Mouse (Mus musculus): ENCODE results near the gene Lim2. TPM values are rescaled to one million over a fixed set of nuclear protein-coding genes. Genes with fewer than 3 reads are reported as not detected.

Gene Lim2
- total RNA-seq, 2 experiments from 2014 or later, result 0.05 TPM; not detected in 1

Other genes starting within 250 kb of the Lim2 start
- gene Zfp715, start 114.4 kb upstream of the Lim2 start, total RNA-seq (2014; fragmentation: Nextera tagmentation), result 17.7 and 20.7 TPM in 2 replicates
- 13.3 and 22.0 TPM in 2 replicates for gene Zfp715, start 114.4 kb upstream of the Lim2 start, total RNA-seq (2017)
- 11.6 and 16.5 TPM in 2 replicates for gene Siglecf, start 76.3 kb upstream of the Lim2 start, total RNA-seq (2014; fragmentation: Nextera tagmentation)
- 19.2 and 22.0 TPM in 2 replicates for gene Siglecf, start 76.3 kb upstream of the Lim2 start, total RNA-seq (2017)
- 11.9 and 27.5 TPM in 2 replicates for gene Siglecg, start 19.5 kb upstream of the Lim2 start, total RNA-seq (2014; fragmentation: Nextera tagmentation)
- 11.8 and 12.6 TPM in 2 replicates for gene Siglecg, start 19.5 kb upstream of the Lim2 start, total RNA-seq (2017)
- gene Nkg7, start 9.4 kb downstream of the Lim2 start, total RNA-seq (2014; fragmentation: Nextera tagmentation), result 772 and 862 TPM in 2 replicates
- 227 and 400 TPM in 2 replicates for gene Nkg7, start 9.4 kb downstream of the Lim2 start, total RNA-seq (2017)
- 2.4 TPM in 1 of 2 replicates, not detected in the other for gene Cldnd2, start 13.1 kb downstream of the Lim2 start, total RNA-seq (2014; fragmentation: Nextera tagmentation)
- 0.52 TPM in 1 of 2 replicates, not detected in the other for gene Cldnd2, start 13.1 kb downstream of the Lim2 start, total RNA-seq (2017)
- 485 and 520 TPM in 2 replicates for gene Etfb, start 16.4 kb downstream of the Lim2 start, total RNA-seq (2014; fragmentation: Nextera tagmentation)
- 676 and 828 TPM in 2 replicates for gene Etfb, start 16.4 kb downstream of the Lim2 start, total RNA-seq (2017)
- 0.43 TPM in 1 of 2 replicates, not detected in the other for gene Gm45233, start 16.5 kb downstream of the Lim2 start, total RNA-seq (2014; fragmentation: Nextera tagmentation)
- gene Gm45233, start 16.5 kb downstream of the Lim2 start, total RNA-seq (2017), result 5.7 TPM in 1 of 2 replicates, not detected in the other
- gene Vsig10l, start 35.5 kb downstream of the Lim2 start, total RNA-seq (2014; fragmentation: Nextera tagmentation), result 5.9 and 10.4 TPM in 2 replicates
- gene Vsig10l, start 35.5 kb downstream of the Lim2 start, total RNA-seq (2017), result 4.3 and 4.4 TPM in 2 replicates
- gene Iglon5, start 62.4 kb downstream of the Lim2 start, total RNA-seq (2014; fragmentation: Nextera tagmentation), result not detected in 2 replicates
- not detected in 2 replicates for gene Iglon5, start 62.4 kb downstream of the Lim2 start, total RNA-seq (2017)
- not detected in 2 replicates for gene 4931406B18Rik, start 78.3 kb downstream of the Lim2 start, total RNA-seq (2014; fragmentation: Nextera tagmentation)
- gene 4931406B18Rik, start 78.3 kb downstream of the Lim2 start, total RNA-seq (2017), result not detected in 2 replicates
- 4.0 and 5.7 TPM in 2 replicates for gene Cd33, start 116.8 kb downstream of the Lim2 start, total RNA-seq (2014; fragmentation: Nextera tagmentation)
- gene Cd33, start 116.8 kb downstream of the Lim2 start, total RNA-seq (2017), result 2.9 and 4.1 TPM in 2 replicates
- gene Zfp658, start 134.6 kb downstream of the Lim2 start, total RNA-seq (2014; fragmentation: Nextera tagmentation), result 1.7 and 1.9 TPM in 2 replicates
- gene Zfp658, start 134.6 kb downstream of the Lim2 start, total RNA-seq (2017), result 0.98 and 1.5 TPM in 2 replicates
- 9.9 and 19.2 TPM in 2 replicates for gene Zfp719, start 151.9 kb downstream of the Lim2 start, total RNA-seq (2014; fragmentation: Nextera tagmentation)
- gene Zfp719, start 151.9 kb downstream of the Lim2 start, total RNA-seq (2017), result 7.8 and 10.8 TPM in 2 replicates
- 1.4 TPM in 1 of 2 replicates, not detected in the other for gene Zfp819, start 179.5 kb downstream of the Lim2 start, total RNA-seq (2014; fragmentation: Nextera tagmentation)
- gene Zfp819, start 179.5 kb downstream of the Lim2 start, total RNA-seq (2017), result 0.17 and 0.98 TPM in 2 replicates
- gene Ceacam18, start 207.0 kb downstream of the Lim2 start, total RNA-seq (2014; fragmentation: Nextera tagmentation), result 0.28 TPM in 1 of 2 replicates, not detected in the other
- gene Ceacam18, start 207.0 kb downstream of the Lim2 start, total RNA-seq (2017), result not detected in 2 replicates
- gene Siglece, start 232.5 kb downstream of the Lim2 start, total RNA-seq (2014; fragmentation: Nextera tagmentation), result 13.1 and 15.1 TPM in 2 replicates
- 5.2 and 9.0 TPM in 2 replicates for gene Siglece, start 232.5 kb downstream of the Lim2 start, total RNA-seq (2017)
- 5.6 and 8.7 TPM in 2 replicates for gene Ctu1, start 244.3 kb downstream of the Lim2 start, total RNA-seq (2014; fragmentation: Nextera tagmentation)
- gene Ctu1, start 244.3 kb downstream of the Lim2 start, total RNA-seq (2017), result 5.5 and 9.5 TPM in 2 replicates